Mouse (Mus musculus) embryonic facial prominence, embryonic 14.5 days (tissue): ENCODE measurements at regions not wholly inside any gene's neighbourhood (a gene's known extent, or its start where the extent isn't known, plus 50 kb on each side); places are given as distances from the start of the nearest gene placed in this dataset.

Source experiments
- ATAC-seq: fragments of 200-750 bp; cut with Nextera tagmentation; 2 replicates; pipeline ENCODE4 v1.8.0; 2017; ENCODE audit warnings: low read depth, moderate number of reproducible peaks, moderate TSS enrichment
- DNase-seq: peaks from one replicate; pipeline ENCODE4 v3.0.0-alpha.2; 2015; ENCODE audit warnings: low spot score
- H3K27ac ChIP-seq: fragments of 300-500 bp; sonication (generic); replicated peaks from 2 replicates; pipeline ENCODE4 v1.5.1; 2014; ENCODE audit warnings: low read depth, mild to moderate bottlenecking, low read length, moderate library complexity
- H3K27me3 ChIP-seq: fragments of 300-500 bp; sonication (generic); replicated peaks from 2 replicates; pipeline ENCODE4 v1.6.1; 2014; ENCODE audit warnings: low read length; ENCODE audit not compliant: control insufficient read depth, insufficient read depth
- H3K36me3 ChIP-seq: fragments of 300-500 bp; sonication (generic); 2 replicates; pipeline ENCODE4 v1.6.1; 2014; ENCODE audit warnings: low read length, mixed read lengths; ENCODE audit not compliant: control insufficient read depth, insufficient read depth
- H3K4me1 ChIP-seq: fragments of 300-500 bp; sonication (generic); 2 replicates; pipeline ENCODE4 v1.6.1; 2014; ENCODE audit warnings: antibody characterized with exemption, low read length; ENCODE audit not compliant: control insufficient read depth, insufficient read depth
- H3K4me2 ChIP-seq: fragments of 300-500 bp; sonication (generic); 2 replicates; pipeline ENCODE4 v1.6.1; 2014; ENCODE audit warnings: low read depth, mild to moderate bottlenecking, low read length, moderate library complexity, mixed read lengths
- H3K4me3 ChIP-seq: fragments of 300-500 bp; sonication (generic); 2 replicates; pipeline ENCODE4 v1.5.1; 2014; ENCODE audit warnings: low read depth, mild to moderate bottlenecking, low read length
- H3K9ac ChIP-seq: fragments of 300-500 bp; sonication (generic); 2 replicates; pipeline ENCODE4 v1.6.1; 2014; ENCODE audit warnings: low read depth, mild to moderate bottlenecking, low read length, moderate library complexity, mixed read lengths
- H3K9me3 ChIP-seq: fragments of 300-500 bp; sonication (generic); 2 replicates; pipeline ENCODE4 v1.6.1; 2016; ENCODE audit warnings: low read length; ENCODE audit not compliant: control insufficient read depth
- WGBS: fragments of 180-500 bp; shearing (Covaris S2); extraction: QIAGEN DNeasy Blood & Tissue Kit; methylation state at CpG from one replicate; pipeline ENCODE4 v1.1.7; 2014; 5-methylcytosine and 5-hydroxymethylcytosine counted together

DNA sequence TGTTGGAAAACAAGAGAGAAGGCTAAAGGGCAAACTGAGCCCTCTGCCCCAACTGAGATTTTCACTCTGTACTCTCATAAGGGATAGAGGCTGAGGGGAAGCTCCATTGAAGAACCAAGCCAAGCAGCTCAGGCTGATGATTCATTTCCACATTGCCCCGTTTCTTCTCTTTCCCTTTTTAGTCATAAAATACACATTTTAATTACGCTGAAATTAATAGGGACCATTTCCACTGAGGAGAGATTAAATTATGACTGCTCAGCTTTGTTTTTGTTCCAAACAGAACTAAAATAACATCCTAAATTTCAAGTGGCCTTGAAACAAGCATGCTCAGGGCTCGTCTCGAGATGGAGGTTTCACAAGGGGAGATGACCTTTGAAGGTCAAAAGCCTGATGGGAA, 378.7 kb upstream of the Runx1 start:
- H3K27me3 ChIP-seq: no peaks in the 10 kb centered on the region
- H3K4me3 ChIP-seq: no peak overlapping the region
- no peak for DNase-seq
- H3K27ac ChIP-seq: no peak overlapping the region
- H3K4me1 ChIP-seq: no peaks in the 10 kb centered on the region
- no peaks in the 10 kb centered on the region for H3K9me3 ChIP-seq
- H3K9ac ChIP-seq: no peak overlapping the region
- no peak overlapping the region for H3K4me2 ChIP-seq
- no peak for ATAC-seq
- 63% methylated on average over 4 of the region's 4 CpGs for WGBS
- H3K36me3 ChIP-seq: no peaks in the 10 kb centered on the region

DNA sequence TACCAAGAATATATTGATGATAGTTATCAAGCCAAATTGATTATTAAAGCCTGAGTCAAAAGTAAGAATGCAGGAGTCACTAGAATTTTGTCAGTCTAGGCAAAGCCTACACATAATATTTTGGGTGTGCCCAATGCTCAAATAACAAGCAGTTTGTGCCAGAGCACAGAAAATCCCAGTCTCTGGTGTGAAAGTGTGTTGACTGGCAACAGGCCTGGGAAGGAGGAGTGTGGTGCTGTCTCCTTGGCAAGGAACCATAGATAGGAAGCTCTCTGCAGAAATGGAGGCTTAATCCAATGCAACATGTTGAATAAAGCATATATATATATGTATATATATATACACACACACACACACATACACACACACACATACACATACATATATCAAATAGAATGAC, 376.6 kb upstream of the Runx1 start:
- Histone ChIP-seq H3K4me3 (no peak overlapping the region), H3K9me3 (no peaks in the 10 kb centered on the region), H3K4me2 (no peak overlapping the region), H3K27me3 (no peaks in the 10 kb centered on the region), H3K9ac (no peak overlapping the region), H3K4me1 (no peaks in the 10 kb centered on the region), H3K27ac (no peak overlapping the region), H3K36me3 (no peaks in the 10 kb centered on the region)
- DNase-seq (no peak), ATAC-seq (no peak)

DNA sequence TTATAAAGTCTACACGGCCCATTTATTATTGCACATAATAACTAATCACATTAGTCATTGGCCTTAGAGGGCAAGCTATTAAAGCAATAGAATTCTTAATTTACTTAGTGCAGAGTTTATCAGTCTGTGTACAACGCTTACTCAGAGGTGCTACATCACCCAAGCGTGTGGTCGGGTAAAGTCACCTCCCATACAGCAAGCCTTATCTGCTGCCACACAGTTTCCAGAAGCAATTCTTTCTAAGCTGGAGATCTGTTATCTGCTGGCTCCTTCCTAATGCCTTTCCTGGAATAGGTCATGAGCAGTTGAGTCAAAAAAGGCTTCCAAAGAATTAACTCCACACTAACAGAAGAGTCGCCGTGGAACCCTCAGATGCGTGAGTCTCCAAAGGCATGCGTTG, 371.4 kb upstream of the Runx1 start:
- H3K36me3 ChIP-seq: no peaks in the 10 kb centered on the region
- ATAC-seq (no peak), DNase-seq (no peak)
- no peak overlapping the region for H3K9ac ChIP-seq
- no peaks in the 10 kb centered on the region for H3K27me3 ChIP-seq
- no peak overlapping the region for H3K27ac ChIP-seq
- H3K4me3 ChIP-seq: no peak overlapping the region
- no peaks in the 10 kb centered on the region for H3K9me3 ChIP-seq
- no peak overlapping the region for H3K4me2 ChIP-seq
- H3K4me1 ChIP-seq: 0 out of 2 replicates have a peak, but pooled peaks cover 3% of the 10 kb centered on the region
- 86% methylated on average over 8 of the region's 8 CpGs for WGBS

DNA sequence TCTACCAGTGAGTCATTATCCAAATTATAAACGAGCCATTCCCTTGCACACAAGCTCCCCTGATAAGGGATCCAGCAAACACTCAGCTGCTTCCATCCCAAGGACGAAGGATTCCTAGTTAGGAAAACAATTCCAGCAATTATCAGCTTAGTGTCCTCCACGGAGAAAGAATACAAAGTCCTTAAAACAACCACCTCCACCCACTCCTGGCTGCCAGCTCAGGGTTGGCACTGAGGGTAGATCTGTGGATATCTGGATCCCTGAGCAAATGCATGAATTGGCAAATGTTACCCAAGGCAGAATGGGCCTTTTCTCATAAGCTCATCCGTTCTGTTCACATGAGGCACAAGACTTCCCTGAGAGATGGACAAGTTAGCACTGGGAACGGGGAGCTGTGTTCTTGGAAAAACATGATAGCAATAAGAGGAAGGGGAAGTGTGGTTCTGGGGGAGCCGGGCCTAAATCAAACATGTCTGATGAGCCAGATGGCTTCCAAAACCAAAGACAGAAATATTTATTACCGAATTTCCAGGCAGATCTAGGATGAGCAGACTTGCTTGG, 368.1 kb upstream of the Runx1 start:
- ATAC-seq: no peak

DNA sequence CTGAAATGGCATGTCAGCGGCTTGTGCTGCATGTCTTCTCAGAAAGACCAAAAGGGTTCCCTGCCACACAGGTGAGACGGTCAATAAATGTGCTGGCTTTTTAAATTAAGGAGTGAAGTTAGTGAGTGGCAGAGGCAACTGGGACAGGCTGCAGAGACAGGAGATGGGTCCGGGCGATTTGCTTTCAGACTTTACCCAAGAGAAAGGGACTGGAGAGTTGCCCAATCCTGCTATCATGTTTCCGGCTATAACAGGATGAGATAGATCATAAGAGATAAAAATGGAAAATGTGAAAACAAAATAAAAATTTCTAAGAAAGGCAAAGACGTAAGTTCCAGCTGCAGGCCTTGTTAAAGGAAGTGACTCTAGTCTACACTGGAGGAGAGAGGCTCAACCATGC, 367.3 kb upstream of the Runx1 start:
- Histone ChIP-seq H3K9ac (no peak overlapping the region), H3K9me3 (no peaks in the 10 kb centered on the region), H3K4me3 (no peak overlapping the region), H3K27ac (no peak overlapping the region), H3K4me1 (0 out of 2 replicates have a peak, but pooled peaks cover 5% of the 10 kb centered on the region), H3K36me3 (no peaks in the 10 kb centered on the region), H3K27me3 (no peaks in the 10 kb centered on the region), H3K4me2 (no peak overlapping the region)
- ATAC-seq: no peak
- DNase-seq: peak; percentile 24
- 76% methylated on average over 6 of the region's 6 CpGs for WGBS

More for the DNA sequence above, 368.1 kb upstream of the Runx1 start:
- 67% methylated on average over 7 of the region's 7 CpGs for WGBS
- Histone ChIP-seq H3K9ac (no peak overlapping the region), H3K27me3 (no peaks in the 10 kb centered on the region), H3K9me3 (no peaks in the 10 kb centered on the region), H3K36me3 (no peaks in the 10 kb centered on the region), H3K27ac (no peak overlapping the region), H3K4me2 (no peak overlapping the region), H3K4me3 (no peak overlapping the region), H3K4me1 (0 out of 2 replicates have a peak, but pooled peaks cover 5% of the 10 kb centered on the region)
- no peak for DNase-seq

DNA sequence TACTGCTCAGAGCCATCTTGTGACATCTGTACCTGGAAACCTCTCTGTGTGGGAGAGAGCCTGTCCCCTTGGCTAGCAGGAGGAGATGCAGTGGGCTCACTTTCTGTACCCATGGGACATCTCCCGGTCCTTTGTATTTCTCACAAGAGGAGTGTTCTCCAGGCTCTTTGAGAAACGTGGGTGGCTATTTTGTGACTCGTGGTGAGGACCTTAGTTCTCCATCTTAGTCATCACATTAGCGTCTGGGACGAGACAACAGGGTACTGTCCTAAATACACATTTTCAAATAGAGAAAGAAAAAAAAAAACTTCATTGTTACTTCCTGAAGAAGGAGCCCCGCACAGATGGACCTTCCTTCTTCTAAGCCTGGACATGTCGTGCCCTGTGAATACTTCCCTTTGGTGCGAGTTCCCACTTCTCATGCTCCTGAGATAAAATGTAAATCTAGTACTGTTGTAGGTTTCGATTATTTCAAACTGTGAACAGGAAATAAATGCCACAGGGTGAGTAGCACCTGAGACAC, 366.8 kb upstream of the Runx1 start:
- no peak overlapping the region for H3K4me3 ChIP-seq
- DNase-seq (no peak), ATAC-seq (no peak)
- H3K9me3 ChIP-seq: no peaks in the 10 kb centered on the region
- 0 out of 2 replicates have a peak, but pooled peaks cover 5% of the 10 kb centered on the region for H3K4me1 ChIP-seq
- no peaks in the 10 kb centered on the region for H3K27me3 ChIP-seq
- WGBS: 82% methylated on average over 9 of the region's 9 CpGs
- H3K4me2 ChIP-seq: no peak overlapping the region
- no peaks in the 10 kb centered on the region for H3K36me3 ChIP-seq
- H3K27ac ChIP-seq: no peak overlapping the region
- H3K9ac ChIP-seq: no peak overlapping the region

DNA sequence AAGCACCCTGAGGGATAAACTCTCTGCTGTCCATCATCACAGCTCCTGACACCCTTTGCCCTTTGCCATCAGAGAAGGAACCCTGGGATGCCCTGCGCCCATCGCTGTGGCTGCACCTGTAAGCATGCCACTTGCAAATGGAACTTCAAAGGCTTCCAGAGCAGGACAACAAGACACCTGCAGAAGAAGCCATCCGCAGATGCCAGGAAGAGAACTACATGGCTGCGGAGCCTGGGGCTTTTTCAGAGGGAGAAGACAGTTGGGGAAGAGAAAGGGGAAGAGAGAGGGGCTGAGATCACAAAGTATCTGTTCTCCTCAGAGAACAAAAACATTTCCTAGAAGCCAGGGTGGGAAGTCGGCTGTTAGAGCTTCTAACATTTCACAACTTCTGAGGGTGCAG, 365.2 kb upstream of the Runx1 start:
- H3K27ac ChIP-seq: no peak overlapping the region
- 0 out of 2 replicates have a peak, but pooled peaks cover 5% of the 10 kb centered on the region for H3K4me1 ChIP-seq
- no peak for DNase-seq
- no peaks in the 10 kb centered on the region for H3K36me3 ChIP-seq
- no peak for ATAC-seq
- H3K4me2 ChIP-seq: no peak overlapping the region
- no peak overlapping the region for H3K4me3 ChIP-seq
- H3K9me3 ChIP-seq: no peaks in the 10 kb centered on the region
- WGBS: 76% methylated on average over 5 of the region's 5 CpGs
- no peak overlapping the region for H3K9ac ChIP-seq
- H3K27me3 ChIP-seq: no peaks in the 10 kb centered on the region

DNA sequence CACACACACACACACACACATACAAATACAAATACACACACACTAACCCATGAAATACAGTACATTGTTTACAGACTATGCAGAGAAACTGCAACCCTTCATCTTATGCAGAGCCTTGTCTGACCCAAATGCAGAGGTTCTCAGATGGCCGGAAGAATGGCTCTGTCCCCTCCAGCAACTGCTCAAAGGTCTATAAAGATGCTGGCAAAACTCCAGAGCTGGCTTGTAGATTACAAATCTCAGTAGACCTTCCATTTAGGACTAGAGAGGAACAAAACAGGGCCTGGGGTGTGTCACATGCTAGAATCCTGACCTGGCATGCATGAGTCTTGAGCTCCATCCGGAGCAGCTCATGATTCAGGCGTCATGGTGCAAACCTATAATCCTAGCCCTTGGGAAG, 364.4 kb upstream of the Runx1 start:
- Histone ChIP-seq H3K4me1 (0 out of 2 replicates have a peak, but pooled peaks cover 5% of the 10 kb centered on the region), H3K4me2 (no peak overlapping the region), H3K27me3 (no peaks in the 10 kb centered on the region), H3K36me3 (no peaks in the 10 kb centered on the region), H3K4me3 (no peak overlapping the region), H3K9ac (no peak overlapping the region), H3K9me3 (no peaks in the 10 kb centered on the region), H3K27ac (no peak overlapping the region)
- WGBS: 71% methylated on average over 3 of the region's 3 CpGs
- peak; percentile 38 for DNase-seq
- ATAC-seq: no peak

DNA sequence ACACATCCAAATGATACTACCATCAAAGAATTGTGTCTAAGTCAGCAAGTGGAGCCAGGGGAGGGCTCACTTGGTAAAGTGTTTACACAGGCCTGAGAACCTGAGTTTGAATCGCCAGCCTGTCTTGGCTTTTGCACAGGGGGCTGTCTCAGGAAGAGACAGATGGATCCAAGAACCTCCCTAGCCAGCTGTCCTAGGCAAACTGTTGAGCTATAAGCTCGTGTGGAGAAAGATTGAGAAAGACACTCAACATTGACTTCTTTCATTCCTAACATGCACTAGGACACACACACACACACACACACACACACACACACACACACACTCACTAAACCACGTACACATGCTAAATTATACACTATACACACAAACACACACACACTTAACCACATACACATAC, 363.9 kb upstream of the Runx1 start:
- Histone ChIP-seq H3K9ac (no peak overlapping the region), H3K27me3 (no peaks in the 10 kb centered on the region), H3K9me3 (no peaks in the 10 kb centered on the region), H3K4me1 (0 out of 2 replicates have a peak, but pooled peaks cover 5% of the 10 kb centered on the region), H3K36me3 (no peaks in the 10 kb centered on the region), H3K4me2 (no peak overlapping the region), H3K4me3 (no peak overlapping the region), H3K27ac (no peak overlapping the region)
- DNase-seq (no peak), ATAC-seq (no peak)
- 76% methylated on average over 3 of the region's 3 CpGs for WGBS
